Mouse (Mus musculus) kidney, embryonic 14.5 days (tissue): ENCODE measurements around the gene Ilvbl. TPM values are rescaled to one million over a fixed set of nuclear protein-coding genes. Genes with fewer than 3 reads are reported as not detected.

Source experiments
- ATAC-seq: fragments of 200-750 bp; cut with Nextera tagmentation; 2 replicates; pipeline ENCODE4 v1.8.0; 2017; ENCODE audit warnings: moderate number of reproducible peaks, mild to moderate bottlenecking, moderate TSS enrichment, moderate library complexity; ENCODE audit not compliant: low FRiP score, low TSS enrichment
- H3K27ac ChIP-seq: fragments of 300-500 bp; sonication (generic); 2 replicates; pipeline ENCODE4 v1.5.1; 2014; ENCODE audit warnings: low read depth, mild to moderate bottlenecking, low read length, moderate library complexity, mixed read lengths
- H3K27me3 ChIP-seq: fragments of 300-500 bp; sonication (generic); 2 replicates; pipeline ENCODE4 v1.6.1; 2014; ENCODE audit warnings: mild to moderate bottlenecking, low read length; ENCODE audit not compliant: control insufficient read depth, insufficient read depth
- H3K36me3 ChIP-seq: fragments of 300-500 bp; sonication (generic); 2 replicates; pipeline ENCODE4 v1.6.1; 2014; ENCODE audit warnings: low read length, mixed read lengths; ENCODE audit not compliant: control insufficient read depth, insufficient read depth
- H3K4me1 ChIP-seq: fragments of 300-500 bp; sonication (generic); 2 replicates; pipeline ENCODE4 v1.6.1; 2014; ENCODE audit warnings: low read length, mixed read lengths; ENCODE audit not compliant: control insufficient read depth, insufficient read depth
- H3K4me2 ChIP-seq: fragments of 300-500 bp; sonication (generic); replicated peaks from 2 replicates; pipeline ENCODE4 v1.6.1; 2014; ENCODE audit warnings: low read depth, mild to moderate bottlenecking, low read length
- H3K4me3 ChIP-seq: fragments of 300-500 bp; sonication (generic); 2 replicates; pipeline ENCODE4 v1.5.1; 2014; ENCODE audit warnings: mild to moderate bottlenecking, low read length
- H3K9ac ChIP-seq: fragments of 300-500 bp; sonication (generic); 2 replicates; pipeline ENCODE4 v1.6.1; 2014; ENCODE audit warnings: low read depth, mild to moderate bottlenecking, low read length, moderate library complexity
- H3K9me3 ChIP-seq: fragments of 300-500 bp; sonication (generic); 2 replicates; pipeline ENCODE4 v1.6.1; 2016; ENCODE audit warnings: low read length; ENCODE audit not compliant: control insufficient read depth
- WGBS: fragments of 180-500 bp; shearing (Covaris S2); extraction: QIAGEN DNeasy Blood & Tissue Kit; methylation state at CpG from one replicate; pipeline ENCODE4 v1.1.7; 2014; 5-methylcytosine and 5-hydroxymethylcytosine counted together
- polyA plus RNA-seq: library from polyadenylated mRNA; unstranded; fragments of >200 nt; fragmentation: Nextera tagmentation; extraction: Ambion mirVana; gene quantifications from 2 replicates; pipeline ENCODE4 v1.2.1, GENCODE M21; 2014

Gene Ilvbl
- polyA plus RNA-seq, 1 experiment from 2014 or later = 34.0 TPM

DNA sequence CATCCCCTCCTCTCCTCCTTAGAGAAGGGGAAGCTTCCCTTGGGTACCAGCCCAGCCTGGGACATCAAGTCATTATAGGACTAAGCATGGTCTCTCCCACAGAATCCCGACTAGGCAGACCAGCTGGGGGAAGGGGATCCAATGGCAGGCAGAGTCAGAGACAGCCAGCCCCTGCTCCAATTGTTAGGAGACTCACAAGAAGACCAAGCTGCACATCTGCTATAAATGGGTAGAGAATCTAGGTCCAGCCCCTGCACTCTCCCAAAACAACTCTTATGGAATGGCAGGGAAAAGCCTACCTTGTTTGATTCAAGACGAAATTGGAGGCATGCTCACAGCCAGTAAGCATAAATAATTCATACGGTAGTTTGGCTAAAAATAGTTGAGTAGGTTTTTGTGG is 920 bp upstream of the Ilvbl start:
- Histone ChIP-seq H3K4me3 (no peak overlapping the region), H3K9me3 (no peaks in the 10 kb centered on the region), H3K27me3 (no peaks in the 10 kb centered on the region), H3K27ac (no peak overlapping the region), H3K4me1 (no peaks in the 10 kb centered on the region), H3K9ac (no peak overlapping the region), H3K36me3 (peaks cover 9% of the 10 kb centered on the region; the same call in 1 of the 2 replicates), H3K4me2 (no peak overlapping the region)
- WGBS = 77% methylated on average over 3 of the region's 3 CpGs
- ATAC-seq = no peak

- peak overlapping the region; percentile 85 for H3K27ac ChIP-seq
- H3K9me3 ChIP-seq = no peaks in the 10 kb centered on the region
- peak overlapping the region; percentile 69 for H3K4me3 ChIP-seq
- peak overlapping the region; percentile 64 for H3K4me2 ChIP-seq
- peak; percentile 53 for ATAC-seq
- H3K4me1 ChIP-seq = no peaks in the 10 kb centered on the region
- H3K36me3 ChIP-seq = peaks cover 28% of the 10 kb centered on the region; the same call in 1 of the 2 replicates
- peak overlapping the region; percentile 74 for H3K9ac ChIP-seq
- H3K27me3 ChIP-seq = no peaks in the 10 kb centered on the region
- 15% methylated on average over 13 of the region's 13 CpGs for WGBS
Observed at GRCm38 (mm10) chr10:78575105-78575632, 1.0 kb downstream of the Ilvbl start.

DNA sequence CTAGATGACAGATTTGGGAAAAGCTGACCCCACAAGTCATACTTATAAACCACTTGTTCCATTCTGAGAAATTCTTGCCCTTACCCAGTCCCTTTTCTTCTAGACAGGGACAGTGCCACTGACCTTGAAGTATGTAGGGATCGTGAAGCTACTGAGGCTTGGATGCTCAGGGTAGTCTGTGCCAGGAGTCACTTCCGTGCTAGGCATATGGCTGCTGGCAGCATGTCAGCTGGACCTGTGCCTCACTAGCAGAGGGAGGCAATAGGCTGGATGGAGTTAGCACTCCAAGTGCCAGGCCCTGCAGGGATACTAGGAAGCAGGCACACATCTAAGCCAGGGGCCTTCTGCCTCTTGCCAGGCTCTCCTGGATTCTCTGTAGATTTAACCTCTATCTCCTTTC is 1.5 kb downstream of the Ilvbl start:
- Histone ChIP-seq H3K9me3 (no peaks in the 10 kb centered on the region), H3K9ac (no peak overlapping the region), H3K4me1 (no peaks in the 10 kb centered on the region), H3K36me3 (peaks cover 29% of the 10 kb centered on the region; the same call in 1 of the 2 replicates), H3K27ac (no peak overlapping the region), H3K4me2 (no peak overlapping the region), H3K27me3 (no peaks in the 10 kb centered on the region), H3K4me3 (peak overlapping the region; percentile 69; the same call in 1 of the 2 replicates)
- ATAC-seq = no peak
- WGBS = 83% methylated on average over 2 of the region's 2 CpGs

DNA sequence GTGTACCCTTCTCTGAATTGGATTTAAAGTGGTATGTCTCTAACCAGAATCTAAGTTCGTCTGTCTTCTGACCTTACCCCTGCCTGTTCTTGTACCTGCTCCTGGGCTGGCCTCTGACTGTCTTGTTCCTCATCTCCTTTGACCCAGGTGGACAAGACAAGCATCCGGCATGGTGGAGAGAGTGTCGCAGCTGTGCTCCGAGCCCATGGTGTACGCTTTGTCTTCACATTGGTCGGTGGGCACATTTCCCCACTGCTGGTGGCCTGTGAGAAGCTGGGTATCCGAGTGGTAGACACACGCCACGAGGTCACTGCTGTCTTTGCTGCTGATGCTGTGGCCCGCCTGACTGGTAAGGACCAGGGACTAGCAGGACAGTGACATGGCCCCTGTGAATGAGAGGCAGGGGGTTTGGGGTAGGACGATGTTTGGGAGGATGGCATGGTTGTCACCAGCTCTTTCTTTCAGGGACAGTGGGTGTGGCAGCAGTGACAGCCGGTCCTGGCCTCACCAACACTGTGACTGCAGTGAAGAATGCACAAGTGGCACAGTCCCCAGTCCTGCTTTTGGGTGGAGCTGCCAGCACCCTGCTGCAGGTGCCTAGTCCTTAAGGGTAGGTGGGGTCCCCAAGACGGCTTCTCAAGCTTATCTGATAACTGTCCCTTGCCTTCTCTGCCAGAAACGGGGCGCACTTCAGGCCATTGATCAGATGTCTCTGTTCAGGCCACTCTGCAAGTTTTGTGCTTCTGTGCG is 2.5 kb downstream of the Ilvbl start:
- 94% methylated on average over 16 of the region's 16 CpGs for WGBS
- no peaks in the 10 kb centered on the region for H3K4me1 ChIP-seq
- H3K9me3 ChIP-seq = no peaks in the 10 kb centered on the region
- H3K4me3 ChIP-seq = no peak overlapping the region
- no peak overlapping the region for H3K9ac ChIP-seq
- H3K36me3 ChIP-seq = peaks cover 29% of the 10 kb centered on the region; the same call in 1 of the 2 replicates
- H3K4me2 ChIP-seq = no peak overlapping the region
- ATAC-seq = no peak
- no peaks in the 10 kb centered on the region for H3K27me3 ChIP-seq
- no peak overlapping the region for H3K27ac ChIP-seq

DNA sequence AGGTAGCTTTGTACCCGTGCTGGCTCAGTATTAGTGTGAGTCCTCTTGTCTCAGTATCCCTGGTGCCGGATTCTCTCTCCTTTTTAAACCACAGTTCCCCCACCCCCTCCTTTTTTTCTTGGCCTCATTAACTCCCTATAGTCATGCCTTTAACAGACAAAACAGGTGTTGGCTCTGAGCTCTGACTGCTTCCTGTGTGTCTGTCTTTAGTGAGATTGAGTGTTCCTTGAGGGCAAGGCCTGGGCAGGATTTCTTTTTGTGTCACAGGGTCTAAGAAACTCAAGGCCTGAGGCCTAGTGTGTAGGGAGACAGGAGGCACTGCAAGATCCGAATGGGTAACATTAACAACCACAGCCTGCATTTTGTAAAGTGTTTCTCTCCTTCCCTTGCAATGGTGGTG is 4.1 kb downstream of the Ilvbl start:
- no peaks in the 10 kb centered on the region for H3K9me3 ChIP-seq
- no peak overlapping the region for H3K4me2 ChIP-seq
- peaks cover 32% of the 10 kb centered on the region; the same call in 1 of the 2 replicates for H3K36me3 ChIP-seq
- ATAC-seq = no peak
- no peaks in the 10 kb centered on the region for H3K27me3 ChIP-seq
- no peak overlapping the region; the same call in 1 of the 2 replicates for H3K9ac ChIP-seq
- H3K4me1 ChIP-seq = no peaks in the 10 kb centered on the region
- no peak overlapping the region for H3K27ac ChIP-seq
- WGBS = 65% methylated on average over 3 of the region's 3 CpGs
- H3K4me3 ChIP-seq = no peak overlapping the region

- H3K27ac ChIP-seq = no peak overlapping the region
- H3K4me2 ChIP-seq = no peak overlapping the region
- no peak overlapping the region for H3K9ac ChIP-seq
- no peak overlapping the region for H3K4me3 ChIP-seq
- no peaks in the 10 kb centered on the region for H3K4me1 ChIP-seq
- no peak for ATAC-seq
- H3K27me3 ChIP-seq = no peaks in the 10 kb centered on the region
- 93% methylated on average over 7 of the region's 7 CpGs for WGBS
- no peaks in the 10 kb centered on the region for H3K9me3 ChIP-seq
- H3K36me3 ChIP-seq = peaks cover 60% of the 10 kb centered on the region
Observed at GRCm38 (mm10) chr10:78581121-78581520, 7.0 kb downstream of the Ilvbl start.

DNA sequence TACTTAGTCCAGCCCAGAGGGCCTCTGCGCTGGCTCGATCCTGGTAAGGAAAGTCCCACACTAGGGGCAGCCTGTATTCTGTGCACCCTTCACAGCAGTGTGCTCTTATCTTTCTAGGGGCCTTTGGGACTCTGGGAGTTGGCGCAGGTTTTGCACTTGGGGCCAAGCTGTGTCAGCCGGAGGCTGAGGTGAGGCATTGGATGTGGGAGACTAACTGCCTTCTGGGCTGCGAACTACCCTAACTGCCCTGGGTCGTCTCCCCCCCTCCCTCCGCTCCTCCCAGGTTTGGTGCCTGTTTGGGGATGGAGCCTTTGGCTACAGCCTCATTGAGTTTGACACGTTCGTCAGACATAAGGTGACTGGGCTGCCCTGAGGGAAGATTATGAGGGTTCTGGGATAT is 9.2 kb downstream of the Ilvbl start:
- H3K9me3 ChIP-seq = no peaks in the 10 kb centered on the region

GRCm38 (mm10) chr10:78583939-78584338 is 9.8 kb downstream of the Ilvbl start:
- H3K27me3 ChIP-seq = no peaks in the 10 kb centered on the region
- no peak overlapping the region for H3K4me3 ChIP-seq
- H3K27ac ChIP-seq = no peak overlapping the region
- H3K9ac ChIP-seq = no peak overlapping the region
- WGBS = 79% methylated on average over 3 of the region's 3 CpGs
- ATAC-seq = no peak
- no peak overlapping the region for H3K4me2 ChIP-seq
- H3K9me3 ChIP-seq = no peaks in the 10 kb centered on the region
- H3K4me1 ChIP-seq = no peaks in the 10 kb centered on the region
- peaks cover 69% of the 10 kb centered on the region for H3K36me3 ChIP-seq

More for the DNA sequence above, 9.2 kb downstream of the Ilvbl start:
- Histone ChIP-seq H3K4me2 (no peak overlapping the region), H3K4me3 (no peak overlapping the region), H3K27ac (no peak overlapping the region), H3K36me3 (peaks cover 69% of the 10 kb centered on the region), H3K27me3 (no peaks in the 10 kb centered on the region), H3K4me1 (no peaks in the 10 kb centered on the region), H3K9ac (no peak overlapping the region)
- 64% methylated on average over 9 of the region's 9 CpGs for WGBS
- no peak for ATAC-seq

GRCm38 (mm10) chr10:78584996-78585395 is 10.8 kb downstream of the Ilvbl start:
- Histone ChIP-seq H3K9ac (no peak overlapping the region), H3K4me1 (0 out of 2 replicates have a peak, but pooled peaks cover 1% of the 10 kb centered on the region), H3K27me3 (no peaks in the 10 kb centered on the region), H3K9me3 (no peaks in the 10 kb centered on the region), H3K36me3 (peaks cover 69% of the 10 kb centered on the region), H3K27ac (no peak overlapping the region), H3K4me2 (no peak overlapping the region), H3K4me3 (no peak overlapping the region)
- ATAC-seq = no peak
- WGBS = 75% methylated on average over 1 of the region's 1 CpGs
